Mouse (Mus musculus): ENCODE data around the gene Fam53b.
A peak's percentile ranks its signal among the peaks of the same experiment; 100 is the strongest.

Gene Fam53b

GRCm38 (mm10) chr7:132767233-132767998 is 46.3 kb downstream of the Fam53b start:
- no peak for DNase-seq (ENCODE audit: low read depth, low spot score)

- no peak for DNase-seq (ENCODE audit: low read depth, low spot score)
Observed at GRCm38 (mm10) chr7:132766235-132766871, 47.3 kb downstream of the Fam53b start.

GRCm38 (mm10) chr7:132765629-132766186 is 48.0 kb downstream of the Fam53b start:
- no peak for DNase-seq (ENCODE audit: low read depth, low spot score)

- no peak for DNase-seq (ENCODE audit: low read depth, low spot score)
Observed at GRCm38 (mm10) chr7:132764896-132765491, 48.7 kb downstream of the Fam53b start.

- DNase-seq (ENCODE audit: low read depth, low spot score): no peak
Observed at GRCm38 (mm10) chr7:132764314-132764713, 49.4 kb downstream of the Fam53b start.

GRCm38 (mm10) chr7:132763911-132764310 is 49.8 kb downstream of the Fam53b start:
- DNase-seq (ENCODE audit: low read depth, low spot score): no peak

GRCm38 (mm10) chr7:132763351-132763750 is 50.3 kb downstream of the Fam53b start:
- DNase-seq (ENCODE audit: low read depth, low spot score): no peak

GRCm38 (mm10) chr7:132761409-132761808 is 52.3 kb downstream of the Fam53b start:
- DNase-seq (ENCODE audit: low read depth, low spot score): no peak

GRCm38 (mm10) chr7:132760589-132761180 is 53.0 kb downstream of the Fam53b start:
- DNase-seq (ENCODE audit: low read depth, low spot score): no peak

- no peak for DNase-seq (ENCODE audit: low read depth, low spot score)
Observed at GRCm38 (mm10) chr7:132759926-132760325, 53.8 kb downstream of the Fam53b start.

GRCm38 (mm10) chr7:132759405-132759891 is 54.2 kb downstream of the Fam53b start:
- DNase-seq (ENCODE audit: low read depth, low spot score): no peak

GRCm38 (mm10) chr7:132758875-132759274 is 54.8 kb downstream of the Fam53b start:
- peak; percentile 52 for DNase-seq (ENCODE audit: low read depth, low spot score)

- no peak for DNase-seq (ENCODE audit: low read depth, low spot score)
Observed at GRCm38 (mm10) chr7:132756325-132756724, 57.4 kb downstream of the Fam53b start.

- DNase-seq (ENCODE audit: low read depth, low spot score): no peak
Observed at GRCm38 (mm10) chr7:132754389-132754750, 59.3 kb downstream of the Fam53b start.

- DNase-seq (ENCODE audit: low read depth, low spot score): no peak
Observed at GRCm38 (mm10) chr7:132753518-132754388, 59.9 kb downstream of the Fam53b start.

GRCm38 (mm10) chr7:132751716-132752115 is 62.0 kb downstream of the Fam53b start:
- no peak for DNase-seq (ENCODE audit: low read depth, low spot score)

GRCm38 (mm10) chr7:132749504-132749903 is 64.2 kb downstream of the Fam53b start:
- DNase-seq (ENCODE audit: low read depth, low spot score): no peak

GRCm38 (mm10) chr7:132748076-132748769 is 65.5 kb downstream of the Fam53b start:
- DNase-seq (ENCODE audit: low read depth, low spot score): no peak

- no peak for DNase-seq (ENCODE audit: low read depth, low spot score)
Observed at GRCm38 (mm10) chr7:132747096-132747495, 66.6 kb downstream of the Fam53b start.

- no peak for DNase-seq (ENCODE audit: low read depth, low spot score)
Observed at GRCm38 (mm10) chr7:132742912-132743311, 70.8 kb downstream of the Fam53b start.
